Mouse (Mus musculus) small intestine, adult 2 months (tissue): ENCODE measurements around the gene Gm45623.

Experiments used
- CTCF ChIP-seq: fragments of 200-500 bp; IDR thresholded peaks from 2 replicates; pipeline ENCODE4 v1.5.1; 2012; ENCODE audit warnings: low read depth, mild to moderate bottlenecking, control low read depth, inconsistent platforms, low read length, moderate library complexity, mixed read lengths; ENCODE audit not compliant: insufficient replicate concordance, insufficient read length; ENCODE audit errors: extremely low read depth
- POLR2A ChIP-seq: fragments of 200-500 bp; IDR thresholded peaks from 2 replicates; pipeline ENCODE4 v1.6.1; 2012; ENCODE audit warnings: low read depth, mild to moderate bottlenecking, control low read depth, inconsistent platforms, low read length, moderate library complexity

- TF ChIP-seq POLR2A (no peak), CTCF (no peak)
Observed at GRCm38 (mm10) chr13:56751774-56752173, 1.9 kb downstream of the Gm45623 start.
